Mouse (Mus musculus): ENCODE data around the gene Zbtb20.

Zbtb20 gene

DNA sequence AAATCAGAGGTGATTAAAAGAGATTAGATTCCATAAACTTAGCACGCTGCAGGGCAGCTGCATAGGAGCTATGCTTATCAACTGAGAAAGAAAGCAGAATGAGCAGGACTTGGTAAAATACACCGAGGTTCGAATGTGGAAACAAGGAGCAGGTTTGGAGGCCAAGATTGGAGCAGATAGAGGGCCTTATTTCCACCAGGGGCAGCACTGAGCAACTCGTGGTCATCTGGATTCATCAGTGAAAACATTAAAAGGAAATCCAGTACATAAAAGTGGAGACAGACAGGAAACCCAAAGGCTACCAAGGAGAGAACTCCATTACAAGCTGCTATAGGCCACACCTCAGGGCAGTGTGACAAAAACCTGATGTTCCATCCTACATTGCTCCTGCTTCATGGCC lies 686.3 kb downstream of the Zbtb20 start:
- DNase-seq (ENCODE audit: low spot score in 2 of 2) = no peak

GRCm38 (mm10) chr16:43565872-43566271 lies 690.2 kb downstream of the Zbtb20 start:
- DNase-seq (ENCODE audit: low spot score in 2 of 2) = no peak

DNA sequence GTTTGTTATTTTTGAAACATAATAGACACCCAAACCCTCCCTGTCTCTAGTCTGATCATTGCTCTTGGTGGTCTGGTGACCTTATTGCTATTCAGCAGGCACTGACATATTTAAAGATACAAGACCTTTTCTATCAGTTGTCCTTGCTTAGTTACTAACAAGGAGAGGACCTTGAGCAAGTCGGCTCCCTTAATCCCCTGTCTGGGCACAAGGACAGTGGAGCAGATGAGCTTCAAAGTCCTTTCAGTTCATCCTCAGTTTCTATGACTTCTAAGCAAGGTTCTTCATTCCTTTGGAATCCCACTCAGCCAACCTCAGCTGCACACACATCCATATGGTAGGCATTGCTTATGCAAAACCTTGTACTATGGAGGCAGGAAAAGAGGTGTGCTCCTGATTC lies 690.8 kb downstream of the Zbtb20 start:
- no peak for DNase-seq (ENCODE audit: low spot score in 2 of 2)

DNA sequence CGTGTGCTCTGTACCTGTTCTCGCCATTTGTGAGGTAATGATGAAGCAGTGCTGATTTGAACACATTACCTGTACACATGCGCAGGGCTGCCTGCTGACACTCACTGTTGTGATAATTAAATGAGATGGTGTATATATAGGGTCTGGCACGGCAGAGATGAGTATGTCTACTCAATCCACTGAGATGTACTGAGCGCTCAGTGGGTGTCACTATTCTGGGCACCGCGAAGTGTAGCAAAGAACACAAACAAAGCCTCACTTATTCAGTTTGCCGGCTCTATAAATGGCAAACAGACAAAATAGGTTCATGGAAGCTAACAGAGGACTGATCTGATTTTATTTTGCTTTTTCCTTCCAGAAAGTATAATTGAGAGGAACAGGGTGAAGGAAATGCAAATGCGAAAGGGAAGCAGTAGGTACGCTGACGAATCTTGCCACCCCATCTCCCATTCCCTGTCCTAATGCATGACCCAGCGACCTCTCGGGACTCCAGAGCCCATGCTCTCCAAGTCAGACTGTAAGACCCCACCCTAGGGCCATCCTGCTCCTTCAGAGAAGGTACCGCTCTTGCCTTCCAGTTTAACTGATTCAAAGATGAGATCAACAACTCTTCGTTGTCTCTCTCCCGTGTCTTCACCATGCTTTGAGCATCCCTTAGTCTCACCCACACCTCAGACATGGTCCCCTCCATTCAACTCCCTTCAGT lies 695.8 kb downstream of the Zbtb20 start:
- DNase-seq (ENCODE audit: low spot score in 2 of 2) = no peak

DNA sequence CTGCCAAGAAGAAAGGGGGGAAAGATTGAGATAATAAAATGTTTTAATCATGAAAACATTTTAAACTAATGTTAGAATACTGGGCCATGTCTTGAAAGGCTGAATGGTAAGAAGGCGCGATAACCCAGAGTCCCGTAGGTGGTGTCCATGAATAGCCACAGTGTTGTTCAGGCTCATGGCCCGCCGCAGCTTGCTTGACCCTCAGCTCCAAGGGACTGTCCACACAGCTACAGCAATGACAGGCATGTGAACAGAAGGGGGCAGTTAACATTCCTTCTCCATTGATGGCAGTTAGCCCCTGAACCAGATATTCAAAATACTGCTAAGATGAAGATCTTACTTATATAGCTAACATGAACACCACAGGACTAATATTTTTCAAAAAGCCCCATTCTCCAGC lies 696.5 kb downstream of the Zbtb20 start:
- DNase-seq (ENCODE audit: low spot score in 2 of 2) = no peak

GRCm38 (mm10) chr16:43572766-43573165 lies 697.1 kb downstream of the Zbtb20 start:
- DNase-seq (ENCODE audit: low spot score in 2 of 2) = no peak

DNA sequence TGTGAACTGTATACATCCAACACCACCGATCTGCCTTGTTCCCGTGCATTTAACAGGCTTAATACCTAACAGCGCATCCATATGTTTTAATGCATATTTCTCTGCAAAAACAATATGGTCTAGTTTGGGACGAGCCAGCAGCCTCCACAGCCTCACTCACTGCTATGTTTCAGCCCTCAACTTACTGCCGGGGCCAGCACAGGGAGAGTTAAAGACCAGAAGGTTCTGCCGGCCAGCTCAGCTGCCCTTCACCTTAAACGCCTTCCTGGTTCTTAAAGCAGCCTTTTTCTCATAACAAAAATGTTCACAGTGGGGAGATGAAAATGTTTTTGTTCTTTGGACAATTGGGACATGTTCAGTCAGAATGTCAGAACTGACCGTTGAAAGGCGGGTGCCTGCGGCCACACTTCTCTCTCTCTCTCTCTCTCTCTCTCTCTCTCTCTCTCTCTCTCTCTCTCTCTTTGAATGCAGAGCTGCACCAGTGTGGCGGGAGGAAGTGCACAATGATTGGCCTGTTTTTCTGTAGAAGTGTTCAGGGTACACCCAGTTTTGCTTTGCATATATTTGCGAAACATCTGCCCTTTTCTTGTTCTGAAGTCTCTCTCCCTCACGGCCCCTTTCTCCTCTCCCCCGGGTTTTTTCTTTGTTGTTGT lies 697.6 kb downstream of the Zbtb20 start:
- DNase-seq (ENCODE audit: low spot score in 2 of 2) = no peak

DNA sequence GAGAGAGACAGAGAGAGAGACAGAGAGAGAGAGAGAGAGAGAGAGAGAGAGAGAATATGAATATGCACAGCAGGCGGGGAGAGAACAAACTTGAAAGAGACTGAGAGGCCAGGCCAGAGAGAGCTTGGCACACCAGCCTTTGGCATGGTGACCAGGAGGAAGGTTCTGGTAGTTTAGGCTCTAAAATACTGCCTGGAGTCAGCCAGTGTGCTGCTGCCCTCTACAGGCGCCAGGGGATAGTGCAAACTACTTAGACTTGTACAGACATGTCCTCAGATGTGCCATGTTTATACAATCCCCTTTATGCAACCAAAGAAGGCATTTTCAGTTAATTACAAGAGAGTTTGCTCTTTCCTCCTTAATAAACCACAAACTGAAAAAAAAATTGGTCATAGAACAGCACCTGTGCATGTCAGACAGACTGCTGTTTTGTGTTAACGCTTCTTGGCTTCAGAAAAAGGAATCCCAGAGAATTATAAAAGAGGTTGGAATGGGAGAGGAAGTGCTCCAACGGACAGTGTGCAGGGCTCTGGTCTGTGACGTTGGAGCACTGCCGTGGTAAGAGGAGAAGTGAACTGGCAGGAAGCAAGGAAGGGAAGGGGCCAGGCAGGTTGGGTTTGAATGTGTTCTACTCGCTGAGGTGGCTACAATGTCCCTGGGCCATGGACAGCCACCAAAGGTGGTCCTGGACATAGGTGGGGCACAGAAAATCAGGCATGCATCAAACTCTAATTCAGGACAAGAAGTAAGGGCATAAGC lies 698.5 kb downstream of the Zbtb20 start:
- DNase-seq (ENCODE audit: low spot score in 2 of 2) = peak; percentile 95

DNA sequence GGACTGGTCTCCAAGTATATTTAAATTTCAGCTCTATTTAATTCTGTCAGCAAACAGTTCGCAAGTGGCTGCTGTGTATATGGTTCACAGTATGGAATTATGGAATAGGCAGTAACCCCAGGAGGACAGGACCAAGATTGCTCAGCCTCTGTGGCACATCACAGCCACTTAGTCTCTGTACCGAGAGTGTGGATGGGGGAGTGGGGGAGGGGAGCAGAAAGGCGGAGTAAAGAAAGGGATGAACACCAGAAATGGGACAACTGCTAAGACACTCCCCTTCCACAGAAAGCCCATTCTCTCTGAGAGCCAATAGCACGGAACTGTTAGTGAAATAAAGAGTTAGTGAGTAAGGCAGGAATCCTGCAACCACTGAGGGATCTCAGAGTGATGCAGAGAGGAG lies 699.4 kb downstream of the Zbtb20 start:
- DNase-seq (ENCODE audit: low spot score in 2 of 2) = peak in 1 of 2 experiments; percentile 59

DNA sequence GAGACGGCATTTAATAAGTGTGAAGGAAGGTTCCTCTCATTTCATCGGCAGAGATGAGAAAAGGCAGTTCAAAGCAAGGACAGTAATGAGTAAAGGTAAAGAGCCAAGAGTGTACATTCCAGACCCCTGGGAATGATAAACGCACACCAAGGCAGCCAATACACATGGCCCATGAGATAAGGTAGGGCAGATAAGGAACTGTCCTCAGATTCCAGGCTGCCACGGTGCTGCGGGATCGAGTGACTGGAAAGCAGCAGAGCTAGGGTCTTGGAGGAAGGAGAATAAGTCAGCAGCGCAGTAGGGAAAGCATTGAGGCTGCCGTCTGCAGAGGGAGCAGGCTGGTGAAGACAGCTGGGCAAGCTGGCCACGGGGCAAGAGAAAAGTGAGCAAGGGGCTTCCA lies 699.8 kb downstream of the Zbtb20 start:
- DNase-seq (ENCODE audit: low spot score in 2 of 2) = no peak

DNA sequence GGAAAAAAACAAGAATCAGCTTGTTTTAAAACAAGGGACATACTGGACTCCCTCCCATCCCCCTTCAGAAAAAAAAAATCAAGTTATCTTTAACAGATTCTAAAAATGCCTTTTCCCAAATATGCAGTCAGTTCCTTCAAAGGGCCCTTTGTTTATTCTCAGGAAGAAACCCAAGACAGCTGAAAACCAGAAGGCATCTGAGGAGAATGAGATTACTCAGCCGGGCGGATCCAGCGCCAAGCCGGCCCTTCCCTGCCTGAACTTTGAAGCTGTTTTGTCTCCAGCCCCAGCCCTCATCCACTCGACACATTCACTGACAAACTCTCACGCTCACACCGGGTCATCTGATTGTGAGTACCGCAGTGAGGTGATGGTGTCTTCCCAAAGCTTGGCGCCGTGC lies 701.7 kb downstream of the Zbtb20 start:
- peak; percentile 77 to 81 for DNase-seq (ENCODE audit: low spot score in 2 of 2)

DNA sequence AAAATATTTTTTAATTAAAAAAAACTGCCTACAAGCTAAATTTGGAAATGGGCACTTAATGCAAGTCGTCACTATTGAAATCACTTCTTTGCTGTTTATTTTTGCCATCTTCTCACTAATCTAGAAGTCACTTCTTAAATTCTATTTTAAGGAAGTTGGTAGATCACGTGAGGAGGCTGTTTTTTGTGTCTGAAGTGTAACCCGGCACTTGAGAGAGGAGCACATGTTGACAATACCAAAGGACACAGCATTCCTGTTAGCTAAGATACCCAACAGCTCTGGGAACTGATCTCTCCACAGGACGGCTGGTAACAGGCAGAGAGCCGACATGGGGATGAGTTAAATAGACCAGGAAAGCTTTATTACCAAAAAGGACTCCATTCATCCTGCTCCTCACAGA lies 702.7 kb downstream of the Zbtb20 start:
- no peak for DNase-seq (ENCODE audit: low spot score in 2 of 2)

DNA sequence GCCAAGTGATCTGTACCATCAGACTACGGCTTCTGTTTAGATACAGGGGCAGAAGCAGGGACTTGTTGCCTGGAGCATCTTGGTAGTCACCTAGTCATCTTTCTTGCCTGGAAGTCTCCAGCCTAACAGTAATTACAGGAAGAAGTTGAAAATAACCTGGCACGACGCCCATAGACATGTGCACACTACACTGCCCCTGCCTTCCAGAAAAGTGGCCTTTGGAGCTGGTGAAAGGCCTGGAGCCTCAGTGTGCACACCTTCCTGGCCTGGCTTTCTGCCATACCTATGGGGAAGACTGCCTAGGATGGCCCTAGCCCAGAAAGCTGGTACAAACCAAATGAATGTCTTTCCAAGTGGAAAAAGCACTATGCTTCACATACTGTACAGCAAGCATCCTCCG lies 703.4 kb downstream of the Zbtb20 start:
- DNase-seq (ENCODE audit: low spot score in 2 of 2) = peak in 1 of 2 experiments; percentile 45

DNA sequence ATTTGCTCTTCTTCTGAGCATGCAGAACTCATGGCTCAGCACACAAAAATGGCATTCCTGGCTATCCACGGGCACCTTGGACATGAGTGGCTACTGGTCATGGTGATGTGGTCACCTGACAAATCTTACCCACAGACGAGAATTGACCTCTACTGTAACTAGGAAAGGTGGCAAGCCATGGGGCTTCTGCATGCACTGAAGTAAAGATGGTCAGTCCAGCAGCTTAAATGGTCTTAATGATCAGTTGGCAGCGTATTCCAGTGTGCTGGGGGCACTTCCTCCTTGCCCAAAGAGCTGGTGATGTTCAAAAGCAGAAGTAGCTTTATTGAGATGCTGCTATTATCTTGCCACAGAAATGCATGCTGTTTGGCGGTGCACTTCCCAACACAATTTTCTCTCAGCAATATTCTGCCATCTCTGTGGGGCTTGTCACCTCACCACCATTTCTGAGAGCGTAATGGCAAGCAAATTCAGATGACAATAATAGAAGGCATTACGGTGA lies 704.7 kb downstream of the Zbtb20 start:
- no peak for DNase-seq (ENCODE audit: low spot score in 2 of 2)

- DNase-seq (ENCODE audit: low spot score in 2 of 2) = no peak
These were observed 705.9 kb downstream of the Zbtb20 start for GRCm38 (mm10) chr16:43581551-43581950.

- DNase-seq (ENCODE audit: low spot score in 2 of 2) = no peak
These were observed 711.3 kb downstream of the Zbtb20 start for GRCm38 (mm10) chr16:43586859-43587429.

GRCm38 (mm10) chr16:43590704-43591493 lies 715.2 kb downstream of the Zbtb20 start:
- DNase-seq (ENCODE audit: low spot score in 2 of 2) = no peak

GRCm38 (mm10) chr16:43592062-43592461 lies 716.4 kb downstream of the Zbtb20 start:
- no peak for DNase-seq (ENCODE audit: low spot score in 2 of 2)

DNA sequence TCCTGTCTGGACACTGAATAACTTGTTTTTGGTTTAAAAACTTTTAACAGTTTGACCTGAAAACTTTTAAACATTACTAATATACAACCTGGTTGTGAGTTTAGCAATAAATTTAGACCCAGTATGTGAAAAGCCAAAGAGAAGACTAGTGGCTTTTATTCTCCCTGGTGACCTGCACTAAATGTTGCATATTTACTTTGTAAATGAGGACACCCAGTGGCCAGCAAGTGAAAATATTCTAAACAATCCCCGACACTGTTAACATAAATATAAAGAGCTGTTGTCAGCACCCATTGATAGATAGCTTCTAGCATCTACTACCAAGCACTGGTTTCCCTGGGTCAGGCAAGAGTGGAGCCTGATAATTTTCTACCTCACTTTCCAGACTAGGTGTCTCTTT lies 717.1 kb downstream of the Zbtb20 start:
- DNase-seq (ENCODE audit: low spot score in 2 of 2) = no peak

GRCm38 (mm10) chr16:43597375-43598060 lies 721.8 kb downstream of the Zbtb20 start:
- no peak for DNase-seq (ENCODE audit: low spot score in 2 of 2)

DNA sequence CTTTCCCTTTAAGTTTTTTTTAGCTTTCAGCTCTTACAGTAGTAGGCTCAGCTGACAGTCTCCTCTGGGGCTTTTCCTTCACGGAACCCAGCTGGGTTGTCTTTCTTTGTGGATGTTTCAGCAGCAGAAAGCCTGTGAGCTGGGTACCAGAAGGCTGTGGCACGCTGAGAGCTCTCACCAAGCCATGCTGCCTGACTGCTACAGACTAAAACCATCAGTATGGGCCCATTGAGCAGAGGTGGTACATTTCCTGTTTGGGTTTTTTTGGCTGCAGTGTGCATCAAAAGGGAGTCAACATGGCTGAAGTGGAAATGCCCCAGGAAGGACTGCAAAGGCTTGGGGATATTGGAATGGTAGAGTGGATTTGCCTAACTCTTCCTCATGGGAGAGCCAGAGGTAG lies 724.0 kb downstream of the Zbtb20 start:
- DNase-seq (ENCODE audit: low spot score in 2 of 2) = no peak
